Comparison of ENCODE assay signal across 9 mouse cellular contexts in the genomic region with DNA sequence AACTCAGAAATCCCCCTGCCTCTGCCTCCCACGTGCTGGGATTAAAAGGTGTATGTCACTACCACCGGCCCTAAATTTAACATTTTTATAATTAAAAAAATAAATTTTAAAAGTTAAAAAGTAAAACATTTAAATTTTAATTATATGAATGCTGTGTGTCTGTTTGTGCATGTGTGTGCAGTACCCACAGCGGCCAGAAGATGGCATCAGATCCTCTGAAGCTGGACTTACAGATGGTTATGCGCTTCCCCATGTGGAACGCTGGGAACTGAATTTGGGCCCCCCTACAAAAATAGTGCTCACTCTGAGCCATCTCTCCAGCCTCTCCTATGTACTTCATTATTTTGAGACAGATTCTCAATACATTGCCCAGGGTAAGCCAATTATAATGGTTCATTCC. TPM values are rescaled to one million over a fixed set of nuclear protein-coding genes. Genes with fewer than 3 reads are reported as not detected.
A peak's percentile ranks its signal among the peaks of the same experiment; 100 is the strongest.
DNase-seq lines count a peak whose midpoint lies in the region; ATAC-seq and TF ChIP-seq lines count a peak whose summit lies in the region.
"Had no signal": no experiment of that assay in that cellular context is flagged by ENCODE, and none has a peak within 500 bp of the region (broad histone marks: within the 10 kb centered on the region; RNA-seq: fewer than 3 reads in every experiment).

No protein-coding gene starts in this region.

- TF ChIP-seq CTCF in left cerebral cortex, adult 2 months (IDR thresholded peaks at IDR 0.05): peak; percentile 42
- peak; percentile 62 for TF ChIP-seq CTCF in stomach, postnatal 0 days (IDR thresholded peaks at IDR 0.05; ENCODE audit: low read depth)

- H3K4me3 ChIP-seq in left cerebral cortex, adult 2 months: no peak overlapping the region
- H3K4me3 ChIP-seq in stomach, postnatal 0 days (ENCODE audit: low read depth, low read length): no peak overlapping the region

- TF ChIP-seq EP300 in stomach, postnatal 0 days (optimal IDR thresholded peaks at IDR 0.05): no peak

- H3K4me2 ChIP-seq in stomach, postnatal 0 days (replicated peaks; ENCODE audit: low read depth): no peak overlapping the region

- H3K36me3 ChIP-seq in stomach, postnatal 0 days (ENCODE audit: control insufficient read depth, insufficient read depth, low read length): no peaks in the 10 kb centered on the region

- ATAC-seq in stomach, postnatal 0 days (ENCODE audit: low FRiP score, low TSS enrichment): no peak

- no peak overlapping the region for H3K27ac ChIP-seq in left cerebral cortex, adult 2 months
- no peak overlapping the region for H3K27ac ChIP-seq in stomach, postnatal 0 days (replicated peaks)

- no peaks in the 10 kb centered on the region for H3K4me1 ChIP-seq in stomach, postnatal 0 days (replicated peaks; ENCODE audit: control insufficient read depth, insufficient read depth)

- H3K9me3 ChIP-seq in stomach, postnatal 0 days (ENCODE audit: control insufficient read depth, low read length): no peaks in the 10 kb centered on the region

- H3K9ac ChIP-seq in stomach, postnatal 0 days (ENCODE audit: low read length): no peak overlapping the region

- H3K27me3 ChIP-seq in stomach, postnatal 0 days (ENCODE audit: control insufficient read depth, insufficient read depth, low read length): no peaks in the 10 kb centered on the region

- intact Hi-C loops in left cerebral cortex, adult 2 months (cut with DNase I): no loop called here
- intact Hi-C loops in left cerebral cortex, postnatal 14 days (cut with DNase I): no loop called here

- WGBS in stomach, postnatal 0 days: 61% methylated on average over 5 of the region's 5 CpGs

- DNase-seq in adrenal gland, postnatal 10 days: peak; percentile 11
- no peak for DNase-seq in adrenal gland, postnatal 25 days
- DNase-seq in left cerebral cortex, adult 2 months (ENCODE audit: extremely low spot score in 1 of 2, low spot score in 2 of 2): no peak
- DNase-seq in left cerebral cortex, postnatal 14 days (ENCODE audit: low spot score in 2 of 2): no peak
- DNase-seq in c-Kit-positive CD71-positive TER-119-positive erythroid progenitor cells, embryonic 14.5 days (ENCODE audit: low spot score): peak; percentile 11
- peak; percentile 27 for DNase-seq in stomach, postnatal 0 days (ENCODE audit: low spot score)
- no peak for DNase-seq in frontal cortex, adult 2 months (ENCODE audit: extremely low spot score in 1 of 2, low spot score in 1 of 2)
- DNase-seq in left cerebral cortex, adult 18-20 months (ENCODE audit: low spot score in 2 of 2): no peak
- DNase-seq: cerebellum, adult 2 months had no signal

RNA-seq across cellular contexts. Expression of a gene that starts 14.2 kb away (rescaled TPM):
- under 1 TPM; 0.45 to 0.79 TPM for total RNA-seq in adrenal gland, postnatal 10 days (2021)
- 0.71 and 1.2 TPM in 2 replicates for total RNA-seq in adrenal gland, postnatal 25 days (2021)
- 1 to 10 TPM; 3.8 to 4.4 TPM for total RNA-seq in left cerebral cortex, adult 2 months (2021)
- total RNA-seq in left cerebral cortex, postnatal 14 days (2021): 1 to 10 TPM; 4.6 to 6.4 TPM
- polyA plus RNA-seq in stomach, postnatal 0 days (2015; fragmentation: Nextera tagmentation; extraction: Ambion mirVana): 1.3 and 1.4 TPM in 2 replicates
- 4.3 and 4.7 TPM in 2 replicates for polyA plus RNA-seq in frontal cortex, adult 2 months (2012; rRNA removed)
- 1 to 10 TPM; 3.6 to 5.3 TPM for total RNA-seq in left cerebral cortex, adult 18-20 months (2021)

RNA-seq across cellular contexts. Expression of a gene that starts 14.4 kb away (rescaled TPM):
- total RNA-seq in adrenal gland, postnatal 10 days (2021): 10 to 100 TPM; 12.3 to 13.8 TPM
- total RNA-seq in adrenal gland, postnatal 25 days (2021): 11.9 and 12.1 TPM in 2 replicates
- 10 to 100 TPM; 27.4 to 28.3 TPM for total RNA-seq in left cerebral cortex, adult 2 months (2021)
- total RNA-seq in left cerebral cortex, postnatal 14 days (2021): 10 to 100 TPM; 31.4 to 33.8 TPM
- 5.7 and 5.8 TPM in 2 replicates for polyA plus RNA-seq in stomach, postnatal 0 days (2015; fragmentation: Nextera tagmentation; extraction: Ambion mirVana)
- 24.6 and 25.5 TPM in 2 replicates for polyA plus RNA-seq in frontal cortex, adult 2 months (2012; rRNA removed)
- total RNA-seq in left cerebral cortex, adult 18-20 months (2021): 10 to 100 TPM; 30.0 to 30.6 TPM

RNA-seq across cellular contexts. Expression of a gene that starts 41.5 kb away (rescaled TPM):
- 10 to 100 TPM; 66.7 to 85.4 TPM for total RNA-seq in adrenal gland, postnatal 10 days (2021)
- 93.7 and 94.5 TPM in 2 replicates for total RNA-seq in adrenal gland, postnatal 25 days (2021)
- total RNA-seq in left cerebral cortex, adult 2 months (2021): 10 to 100 TPM; 64.1 to 71.1 TPM
- 10 to 100 TPM; 69.3 to 71.6 TPM for total RNA-seq in left cerebral cortex, postnatal 14 days (2021)
- polyA plus RNA-seq in stomach, postnatal 0 days (2015; fragmentation: Nextera tagmentation; extraction: Ambion mirVana): 13.1 and 14.0 TPM in 2 replicates
- polyA plus RNA-seq in frontal cortex, adult 2 months (2012; rRNA removed): 67.2 and 73.6 TPM in 2 replicates
- 10 to 100 TPM; 60.2 to 61.9 TPM for total RNA-seq in left cerebral cortex, adult 18-20 months (2021)

Comparison
In these comparisons a context has a peak if more than half of its experiments do, and no peak if none do; other contexts are left out.
1. DNase-seq: peak in adrenal gland, postnatal 10 days (single experiment), c-Kit-positive CD71-positive TER-119-positive erythroid progenitor cells, embryonic 14.5 days (single experiment) and stomach, postnatal 0 days (single experiment); none in adrenal gland, postnatal 25 days (single experiment), left cerebral cortex, adult 2 months (0 of 2), left cerebral cortex, postnatal 14 days (0 of 2), frontal cortex, adult 2 months (0 of 2) and left cerebral cortex, adult 18-20 months (0 of 2).